Mouse (Mus musculus): ENCODE results near the gene Disp2. TPM values are rescaled to one million over a fixed set of nuclear protein-coding genes. Genes with fewer than 3 reads are reported as not detected.
A peak's percentile ranks its signal among the peaks of the same experiment; 100 is the strongest.

Gene Disp2
- polyA plus RNA-seq, 1 experiment from 2014 or later = 0.19 TPM

GRCm38 (mm10) chr2:118805756-118806155 lies 26.2 kb downstream of the Disp2 start:
- Histone ChIP-seq H3K4me2 (ENCODE audit: low read depth, low read length) (peak overlapping the region; percentile 34; the same call in 1 of the 2 replicates), H3K27me3 (ENCODE audit: control insufficient read depth, insufficient read depth, low read depth, low read length) (no peaks in the 10 kb centered on the region), H3K9me3 (replicated peaks; ENCODE audit: control insufficient read depth, low read length) (no peaks in the 10 kb centered on the region), H3K4me3 (ENCODE audit: low read depth, low read length) (no peak overlapping the region), H3K27ac (ENCODE audit: low read length) (peak overlapping the region; percentile 83), H3K4me1 (ENCODE audit: control insufficient read depth, low read depth, low read length) (peaks cover 45% of the 10 kb centered on the region), H3K9ac (ENCODE audit: low read depth, low read length) (peak overlapping the region; percentile 42; the same call in 1 of the 2 replicates), H3K36me3 (ENCODE audit: control insufficient read depth, insufficient read depth) (no peaks in the 10 kb centered on the region)
- ATAC-seq (ENCODE audit: low read depth) = peak; percentile 47; the same call in 1 of the 2 replicates
- WGBS (ENCODE audit: insufficient replicate concordance) = 15% methylated on average over 3 of the region's 3 CpGs

- Histone ChIP-seq H3K9ac (ENCODE audit: low read depth, low read length) (no peak overlapping the region), H3K36me3 (ENCODE audit: control insufficient read depth, insufficient read depth) (no peaks in the 10 kb centered on the region), H3K4me1 (ENCODE audit: control insufficient read depth, low read depth, low read length) (peaks cover 39% of the 10 kb centered on the region), H3K27ac (ENCODE audit: low read length) (peak overlapping the region; percentile 31), H3K27me3 (ENCODE audit: control insufficient read depth, insufficient read depth, low read depth, low read length) (no peaks in the 10 kb centered on the region), H3K9me3 (replicated peaks; ENCODE audit: control insufficient read depth, low read length) (no peaks in the 10 kb centered on the region), H3K4me3 (ENCODE audit: low read depth, low read length) (no peak overlapping the region), H3K4me2 (ENCODE audit: low read depth, low read length) (no peak overlapping the region)
- WGBS (ENCODE audit: insufficient replicate concordance) = 55% methylated on average over 4 of the region's 4 CpGs
- ATAC-seq (ENCODE audit: low read depth) = no peak
These were observed 27.3 kb downstream of the Disp2 start for GRCm38 (mm10) chr2:118806860-118807259.

- H3K4me3 ChIP-seq (ENCODE audit: low read depth, low read length) = no peak overlapping the region
- 35% methylated on average over 2 of the region's 2 CpGs for WGBS (ENCODE audit: insufficient replicate concordance)
These were observed 31.3 kb downstream of the Disp2 start for GRCm38 (mm10) chr2:118810861-118811260.

GRCm38 (mm10) chr2:118812724-118813123 lies 33.2 kb downstream of the Disp2 start:
- peaks cover 9% of the 10 kb centered on the region for H3K36me3 ChIP-seq (ENCODE audit: control insufficient read depth, insufficient read depth)
- H3K27ac ChIP-seq (ENCODE audit: low read length) = no peak overlapping the region
- ATAC-seq (ENCODE audit: low read depth) = no peak
- WGBS (ENCODE audit: insufficient replicate concordance) = 24% methylated on average over 1 of the region's 1 CpGs
- no peak overlapping the region for H3K4me3 ChIP-seq (ENCODE audit: low read depth, low read length)
- H3K4me2 ChIP-seq (ENCODE audit: low read depth, low read length) = no peak overlapping the region
- H3K27me3 ChIP-seq (ENCODE audit: control insufficient read depth, insufficient read depth, low read depth, low read length) = no peaks in the 10 kb centered on the region
- no peak overlapping the region for H3K9ac ChIP-seq (ENCODE audit: low read depth, low read length)
- H3K9me3 ChIP-seq (replicated peaks; ENCODE audit: control insufficient read depth, low read length) = no peaks in the 10 kb centered on the region
- peaks cover 12% of the 10 kb centered on the region for H3K4me1 ChIP-seq (ENCODE audit: control insufficient read depth, low read depth, low read length)

More at GRCm38 (mm10) chr2:118810861-118811260, 31.3 kb downstream of the Disp2 start:
- H3K36me3 ChIP-seq (ENCODE audit: control insufficient read depth, insufficient read depth) = no peaks in the 10 kb centered on the region; the same call in 1 of the 2 replicates
- H3K4me2 ChIP-seq (ENCODE audit: low read depth, low read length) = no peak overlapping the region
- no peak for ATAC-seq (ENCODE audit: low read depth)
- no peaks in the 10 kb centered on the region for H3K27me3 ChIP-seq (ENCODE audit: control insufficient read depth, insufficient read depth, low read depth, low read length)
- no peak overlapping the region for H3K27ac ChIP-seq (ENCODE audit: low read length)
- H3K4me1 ChIP-seq (ENCODE audit: control insufficient read depth, low read depth, low read length) = peaks cover 23% of the 10 kb centered on the region
- no peak overlapping the region for H3K9ac ChIP-seq (ENCODE audit: low read depth, low read length)
- H3K9me3 ChIP-seq (replicated peaks; ENCODE audit: control insufficient read depth, low read length) = no peaks in the 10 kb centered on the region

GRCm38 (mm10) chr2:118813981-118814836 lies 34.7 kb downstream of the Disp2 start, which contains the start of gene Knstrn:
Gene Knstrn, plus strand, starts transcription at chr2:118814003.
- Histone ChIP-seq H3K36me3 (ENCODE audit: control insufficient read depth, insufficient read depth) (peaks cover 23% of the 10 kb centered on the region), H3K4me2 (ENCODE audit: low read depth, low read length) (peak within 1 kb of the TSS; percentile 86), H3K9ac (ENCODE audit: low read depth, low read length) (peak within 1 kb of the TSS; percentile 86), H3K4me1 (ENCODE audit: control insufficient read depth, low read depth, low read length) (peaks cover 12% of the 10 kb centered on the region), H3K9me3 (replicated peaks; ENCODE audit: control insufficient read depth, low read length) (no peaks in the 10 kb centered on the region), H3K4me3 (ENCODE audit: low read depth, low read length) (peak within 1 kb of the TSS; percentile 80), H3K27me3 (ENCODE audit: control insufficient read depth, insufficient read depth, low read depth, low read length) (no peaks in the 10 kb centered on the region), H3K27ac (ENCODE audit: low read length) (peak within 1 kb of the TSS; percentile 81)
- ATAC-seq (ENCODE audit: low read depth) = peak; percentile 98
- under 1% methylated on average over 49 of the region's 49 CpGs for WGBS (ENCODE audit: insufficient replicate concordance)

GRCm38 (mm10) chr2:118822800-118823199 lies 43.3 kb downstream of the Disp2 start:
- no peak overlapping the region for H3K4me2 ChIP-seq (ENCODE audit: low read depth, low read length)
- no peak overlapping the region for H3K4me3 ChIP-seq (ENCODE audit: low read depth, low read length)
- peaks cover 62% of the 10 kb centered on the region for H3K36me3 ChIP-seq (ENCODE audit: control insufficient read depth, insufficient read depth)
- 76% methylated on average over 5 of the region's 5 CpGs for WGBS (ENCODE audit: insufficient replicate concordance)
- no peak for ATAC-seq (ENCODE audit: low read depth)
- no peaks in the 10 kb centered on the region for H3K4me1 ChIP-seq (ENCODE audit: control insufficient read depth, low read depth, low read length)
- no peak overlapping the region for H3K9ac ChIP-seq (ENCODE audit: low read depth, low read length)
- H3K27ac ChIP-seq (ENCODE audit: low read length) = no peak overlapping the region
- H3K27me3 ChIP-seq (ENCODE audit: control insufficient read depth, insufficient read depth, low read depth, low read length) = no peaks in the 10 kb centered on the region
- H3K9me3 ChIP-seq (replicated peaks; ENCODE audit: control insufficient read depth, low read length) = no peaks in the 10 kb centered on the region; the same call in 1 of the 2 replicates

GRCm38 (mm10) chr2:118824396-118824795 lies 44.9 kb downstream of the Disp2 start:
- no peaks in the 10 kb centered on the region for H3K27me3 ChIP-seq (ENCODE audit: control insufficient read depth, insufficient read depth, low read depth, low read length)
- H3K4me1 ChIP-seq (ENCODE audit: control insufficient read depth, low read depth, low read length) = no peaks in the 10 kb centered on the region
- H3K4me2 ChIP-seq (ENCODE audit: low read depth, low read length) = no peak overlapping the region
- H3K36me3 ChIP-seq (ENCODE audit: control insufficient read depth, insufficient read depth) = peaks cover 56% of the 10 kb centered on the region
- H3K9ac ChIP-seq (ENCODE audit: low read depth, low read length) = no peak overlapping the region
- H3K27ac ChIP-seq (ENCODE audit: low read length) = no peak overlapping the region
- H3K4me3 ChIP-seq (ENCODE audit: low read depth, low read length) = no peak overlapping the region
- H3K9me3 ChIP-seq (replicated peaks; ENCODE audit: control insufficient read depth, low read length) = no peaks in the 10 kb centered on the region; the same call in 1 of the 2 replicates
- WGBS (ENCODE audit: insufficient replicate concordance) = 93% methylated on average over 4 of the region's 4 CpGs
- no peak for ATAC-seq (ENCODE audit: low read depth)

GRCm38 (mm10) chr2:118829096-118829495 lies 49.6 kb downstream of the Disp2 start:
- no peak for ATAC-seq (ENCODE audit: low read depth)
- H3K4me2 ChIP-seq (ENCODE audit: low read depth, low read length) = no peak overlapping the region
- H3K27me3 ChIP-seq (ENCODE audit: control insufficient read depth, insufficient read depth, low read depth, low read length) = no peaks in the 10 kb centered on the region
- no peak overlapping the region for H3K9ac ChIP-seq (ENCODE audit: low read depth, low read length)
- no peak overlapping the region for H3K4me3 ChIP-seq (ENCODE audit: low read depth, low read length)
- peaks cover 75% of the 10 kb centered on the region for H3K36me3 ChIP-seq (ENCODE audit: control insufficient read depth, insufficient read depth)
- WGBS (ENCODE audit: insufficient replicate concordance) = 81% methylated on average over 5 of the region's 5 CpGs
- H3K27ac ChIP-seq (ENCODE audit: low read length) = no peak overlapping the region
- no peaks in the 10 kb centered on the region for H3K9me3 ChIP-seq (replicated peaks; ENCODE audit: control insufficient read depth, low read length)
- H3K4me1 ChIP-seq (ENCODE audit: control insufficient read depth, low read depth, low read length) = no peaks in the 10 kb centered on the region

- Histone ChIP-seq H3K4me3 (ENCODE audit: low read depth, low read length) (no peak overlapping the region), H3K9me3 (replicated peaks; ENCODE audit: control insufficient read depth, low read length) (no peaks in the 10 kb centered on the region), H3K4me2 (ENCODE audit: low read depth, low read length) (no peak overlapping the region), H3K27me3 (ENCODE audit: control insufficient read depth, insufficient read depth, low read depth, low read length) (no peaks in the 10 kb centered on the region; the same call in 1 of the 2 replicates), H3K36me3 (ENCODE audit: control insufficient read depth, insufficient read depth) (peaks cover 58% of the 10 kb centered on the region), H3K4me1 (ENCODE audit: control insufficient read depth, low read depth, low read length) (no peaks in the 10 kb centered on the region), H3K9ac (ENCODE audit: low read depth, low read length) (no peak overlapping the region), H3K27ac (ENCODE audit: low read length) (no peak overlapping the region)
- 77% methylated on average over 6 of the region's 6 CpGs for WGBS (ENCODE audit: insufficient replicate concordance)
- no peak for ATAC-seq (ENCODE audit: low read depth)
These were observed 54.5 kb downstream of the Disp2 start for GRCm38 (mm10) chr2:118834061-118834460.

Measured in liver, embryonic 16.5 days (tissue).